Mouse (Mus musculus) c-Kit-negative CD71-positive TER-119-positive erythroid progenitor cells, embryonic 14.5 days (primary cell): ENCODE results near the gene Unc13b.
"Not testable (repeated sequence)": the region's sequence is repeated elsewhere in the genome, so short reads cannot be mapped to it uniquely, and the experiment has no call there.

ENCODE experiments used
- DNase-seq: peaks from one replicate; pipeline ENCODE4 v3.0.0-alpha.2; 2013; ENCODE audit warnings: low read depth, low spot score

Gene Unc13b

DNA sequence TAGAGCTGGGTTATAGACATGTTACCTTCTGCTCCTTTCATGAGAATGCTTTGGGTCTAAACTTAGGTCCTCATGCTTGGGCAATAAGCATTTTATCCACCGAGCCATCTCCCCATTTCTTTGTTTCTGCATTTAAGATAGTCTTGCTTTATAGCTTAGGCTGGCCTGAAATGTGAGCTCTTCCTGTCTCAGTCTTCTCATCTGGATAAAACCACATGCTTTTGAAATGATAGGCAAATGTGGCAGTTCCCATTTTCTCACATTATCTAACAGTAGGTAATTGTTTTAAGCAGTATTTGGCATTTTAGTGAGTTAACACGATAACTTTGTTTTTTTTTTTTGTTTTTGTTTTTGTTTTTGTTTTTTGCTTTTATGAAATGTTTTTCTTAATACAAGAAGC lies 31.2 kb downstream of the Unc13b start:
- no peak for DNase-seq

DNA sequence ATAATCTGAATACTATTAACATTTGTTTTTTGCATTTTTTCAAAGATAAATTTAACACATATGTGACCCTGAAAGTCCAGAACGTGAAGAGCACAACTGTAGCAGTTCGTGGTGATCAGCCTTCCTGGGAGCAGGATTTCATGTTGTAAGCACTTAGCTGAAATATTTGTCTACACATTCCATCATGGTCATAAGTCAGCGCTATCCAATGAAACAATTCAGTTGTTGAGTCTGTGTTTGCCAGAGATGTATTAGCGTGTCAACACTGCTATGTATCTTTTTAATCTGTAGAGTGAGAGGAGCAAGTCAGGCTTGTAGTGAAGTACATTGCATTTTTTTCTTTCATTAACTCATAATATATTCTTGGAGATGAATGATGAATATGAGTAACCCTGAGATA lies 32.4 kb downstream of the Unc13b start:
- DNase-seq = no peak

DNA sequence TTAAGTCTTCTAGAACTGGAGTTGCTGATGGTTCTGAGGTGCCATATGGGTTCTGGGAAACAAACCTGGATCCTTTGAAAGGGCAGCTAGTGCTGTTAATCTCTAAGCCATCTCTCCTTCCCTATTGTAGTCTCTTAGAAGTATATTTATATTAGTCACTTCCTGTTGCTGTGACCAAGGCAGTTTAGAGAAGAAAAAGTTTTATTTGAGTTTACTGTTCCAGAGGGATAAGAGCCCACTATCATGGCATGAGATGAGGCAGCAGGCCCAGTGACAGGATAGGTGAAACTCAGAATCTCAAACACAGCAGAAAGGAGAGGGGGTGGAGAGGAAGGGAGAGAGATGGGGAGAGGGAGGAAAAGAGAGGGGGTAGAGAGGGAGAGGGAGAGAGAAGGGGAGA lies 54.7 kb downstream of the Unc13b start:
- no peak for DNase-seq

- DNase-seq = no peak
Measured at GRCm38 (mm10) chr4:43114512-43114911, 55.8 kb downstream of the Unc13b start.

- no peak for DNase-seq
Measured at GRCm38 (mm10) chr4:43114946-43115345, 56.2 kb downstream of the Unc13b start.

GRCm38 (mm10) chr4:43116249-43116648 lies 57.5 kb downstream of the Unc13b start:
- no peak for DNase-seq

- no peak for DNase-seq
Measured at GRCm38 (mm10) chr4:43129750-43130149, 71.0 kb downstream of the Unc13b start.

GRCm38 (mm10) chr4:43142610-43143009 lies 83.9 kb downstream of the Unc13b start:
- no peak for DNase-seq

GRCm38 (mm10) chr4:43152413-43152812 lies 93.7 kb downstream of the Unc13b start:
- not testable (repeated sequence) for DNase-seq

DNA sequence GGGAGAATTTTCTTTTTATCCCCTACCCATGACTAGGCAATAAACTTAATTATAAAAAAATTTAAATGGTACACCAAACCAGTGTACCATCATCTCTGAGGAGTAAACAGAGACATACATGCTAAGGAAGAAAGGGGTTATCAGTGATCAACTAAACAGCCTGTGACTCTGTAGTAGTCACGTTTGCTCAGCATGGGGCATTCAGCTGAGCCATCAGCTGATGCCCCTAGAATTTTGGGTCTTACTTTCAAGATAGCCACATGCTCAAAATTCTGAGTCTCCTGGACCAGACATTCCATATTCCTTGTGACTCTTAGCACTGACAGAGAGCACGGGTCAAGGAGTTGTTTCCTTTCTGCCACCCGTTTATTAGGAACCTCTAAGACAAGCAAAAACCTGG lies 101.3 kb downstream of the Unc13b start:
- no peak for DNase-seq

DNA sequence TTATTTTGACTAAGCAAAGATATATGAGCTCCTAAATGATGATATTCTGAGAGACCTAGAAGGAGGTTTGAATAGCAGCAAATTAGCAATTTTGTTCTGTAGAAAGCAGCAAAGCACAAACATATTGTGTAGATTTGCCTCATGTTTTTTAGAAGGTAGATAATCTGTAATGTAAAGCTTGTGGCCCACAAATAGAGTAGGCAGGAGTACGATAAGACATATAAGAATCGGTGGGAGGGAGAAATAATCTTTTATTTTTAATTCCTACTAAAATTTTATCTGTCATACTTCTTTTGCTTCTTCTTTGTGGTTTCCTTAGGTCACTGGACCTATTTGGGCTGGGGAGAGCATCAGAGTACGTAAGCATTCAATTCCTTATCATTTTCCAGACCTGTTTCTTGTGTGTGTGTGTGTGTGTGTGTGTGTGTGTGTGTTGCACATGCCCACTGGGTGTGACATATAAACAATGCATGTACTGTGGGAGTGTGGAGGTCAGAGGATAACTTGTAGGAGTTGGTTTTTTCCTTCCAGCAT lies 102.4 kb downstream of the Unc13b start:
- no peak for DNase-seq

GRCm38 (mm10) chr4:43163205-43163604 lies 104.5 kb downstream of the Unc13b start:
- no peak for DNase-seq

- no peak for DNase-seq
Measured at GRCm38 (mm10) chr4:43165403-43166005, 106.8 kb downstream of the Unc13b start.

GRCm38 (mm10) chr4:43170028-43170427 lies 111.3 kb downstream of the Unc13b start:
- no peak for DNase-seq

DNA sequence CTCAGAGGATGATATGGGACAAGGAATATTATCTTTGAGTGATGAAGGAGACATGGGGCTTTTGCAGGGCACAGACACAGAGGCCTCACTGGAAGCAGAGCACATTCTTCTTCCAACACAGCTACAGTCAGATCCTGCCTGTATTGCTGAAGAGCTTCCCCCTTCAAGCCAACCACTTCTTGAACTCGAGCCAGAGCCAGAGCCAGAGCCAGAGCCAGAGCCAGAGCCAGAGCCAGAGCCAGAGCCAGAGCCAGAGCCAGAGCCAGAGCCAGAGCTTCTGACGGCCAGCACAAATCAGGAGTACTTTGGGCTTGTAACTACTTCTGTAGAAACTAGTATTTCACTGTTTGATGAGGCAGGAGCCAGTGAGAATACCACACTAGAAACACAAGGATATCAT lies 118.4 kb downstream of the Unc13b start:
- no peak for DNase-seq

DNA sequence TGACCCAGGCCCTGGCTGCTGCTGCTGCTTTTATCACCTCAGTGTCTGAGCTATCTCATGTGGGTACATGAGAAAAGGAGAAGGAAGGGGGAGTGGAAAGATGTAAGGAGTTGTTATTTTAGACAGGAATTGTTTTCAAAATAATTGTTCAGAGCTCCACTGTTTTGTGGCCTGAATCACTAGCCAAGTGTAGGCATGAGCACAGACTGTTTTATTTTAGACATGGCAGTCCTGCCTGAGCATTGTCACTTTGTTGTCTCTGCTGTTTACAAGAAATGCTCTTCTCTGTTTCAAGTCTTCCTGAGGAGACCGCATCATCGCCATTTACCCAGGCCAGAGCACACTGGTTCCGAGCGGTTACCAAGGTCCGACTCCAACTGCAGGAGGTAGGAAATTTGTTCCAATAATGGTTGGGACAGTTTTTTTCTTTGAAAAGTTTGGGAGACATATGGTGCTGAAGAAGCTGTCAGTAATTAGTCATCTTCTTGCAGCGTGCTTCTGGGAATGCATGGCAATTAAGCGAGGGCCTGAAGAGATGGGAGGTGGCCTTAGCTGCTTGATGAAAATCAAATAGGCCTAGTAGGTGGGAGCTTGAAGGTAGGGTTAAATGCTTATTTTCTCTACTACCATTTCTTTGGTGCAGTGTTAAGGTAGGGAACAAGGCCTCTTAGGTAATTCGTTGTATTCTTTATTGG lies 123.9 kb downstream of the Unc13b start:
- DNase-seq = no peak

DNA sequence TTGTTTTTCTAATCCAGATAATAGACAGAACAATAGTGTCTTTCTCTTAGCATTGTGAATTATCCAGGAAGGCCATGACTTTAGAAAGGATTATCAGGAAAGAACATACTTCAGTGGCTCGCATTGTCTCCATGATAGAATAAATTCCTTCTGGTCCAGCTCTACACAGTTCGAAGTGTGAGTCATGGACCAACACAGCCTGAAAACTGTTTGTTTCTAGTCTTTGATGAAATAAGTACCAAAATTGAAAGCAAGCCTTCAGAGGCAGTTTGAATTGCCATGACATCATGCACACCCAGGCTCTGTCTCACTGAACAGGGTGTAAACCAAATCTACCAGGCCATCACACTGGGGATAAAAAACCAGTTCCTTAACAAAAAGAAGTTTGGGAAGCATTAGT lies 128.7 kb downstream of the Unc13b start:
- no peak for DNase-seq

- DNase-seq = no peak
Measured at GRCm38 (mm10) chr4:43189381-43189780, 130.6 kb downstream of the Unc13b start.

DNA sequence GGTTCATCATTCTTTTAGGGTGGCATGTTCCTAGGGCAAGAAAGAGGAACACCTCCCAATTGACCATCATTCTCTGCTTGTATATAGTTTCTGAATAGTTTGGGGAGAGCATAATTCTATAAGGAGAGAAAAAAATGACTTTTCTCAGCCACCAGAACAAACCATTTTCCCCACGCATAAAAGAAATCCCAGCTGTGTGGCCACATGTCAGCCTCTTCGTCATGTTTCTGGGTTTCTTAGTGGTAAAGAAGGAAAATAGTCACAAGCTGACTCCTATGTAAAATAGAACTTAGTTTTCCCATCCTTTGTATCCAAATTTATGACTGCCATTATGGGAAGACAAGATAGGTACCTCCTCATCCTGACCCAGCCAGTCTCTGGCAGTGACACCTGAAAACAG lies 146.2 kb downstream of the Unc13b start:
- DNase-seq = no peak

DNA sequence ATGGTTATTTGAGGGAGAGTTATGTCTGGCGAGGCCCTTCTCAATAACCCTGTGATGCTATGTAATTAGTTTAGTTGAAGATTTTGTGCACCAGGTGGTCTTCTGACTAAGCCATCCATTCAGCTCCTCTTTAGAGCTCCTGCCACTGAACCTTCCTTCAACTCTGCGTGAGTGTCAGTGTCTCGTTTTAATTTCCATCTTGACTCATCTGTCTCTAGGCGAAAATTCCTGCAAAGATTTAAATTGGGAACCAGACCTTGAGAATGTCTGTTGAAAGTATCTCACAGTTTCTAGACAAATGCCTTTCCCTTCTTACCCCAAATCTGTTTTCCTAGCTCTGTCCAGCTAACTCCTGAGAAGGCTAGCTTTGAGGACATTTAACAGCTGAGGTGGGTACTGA lies 146.8 kb downstream of the Unc13b start:
- no peak for DNase-seq

DNA sequence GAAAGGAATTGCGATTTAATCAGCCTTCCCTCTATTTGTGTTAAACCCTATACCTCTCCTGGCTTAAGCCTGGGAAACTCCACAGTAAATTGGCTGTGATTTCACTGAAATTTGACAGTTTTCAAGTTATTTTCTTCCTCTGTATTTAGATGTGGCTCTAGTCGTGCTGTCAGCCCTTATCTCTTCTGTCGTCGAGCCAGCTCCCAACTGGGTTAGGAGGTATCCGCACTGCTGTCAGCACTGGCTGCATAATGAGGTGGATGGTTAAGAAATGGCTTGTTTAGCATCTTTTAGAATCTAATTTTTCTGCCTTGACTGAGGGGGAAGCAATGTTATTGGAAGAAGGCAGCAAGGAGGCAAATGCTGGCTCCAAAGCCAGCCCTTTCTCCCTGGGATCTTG lies 148.2 kb downstream of the Unc13b start:
- no peak for DNase-seq

DNA sequence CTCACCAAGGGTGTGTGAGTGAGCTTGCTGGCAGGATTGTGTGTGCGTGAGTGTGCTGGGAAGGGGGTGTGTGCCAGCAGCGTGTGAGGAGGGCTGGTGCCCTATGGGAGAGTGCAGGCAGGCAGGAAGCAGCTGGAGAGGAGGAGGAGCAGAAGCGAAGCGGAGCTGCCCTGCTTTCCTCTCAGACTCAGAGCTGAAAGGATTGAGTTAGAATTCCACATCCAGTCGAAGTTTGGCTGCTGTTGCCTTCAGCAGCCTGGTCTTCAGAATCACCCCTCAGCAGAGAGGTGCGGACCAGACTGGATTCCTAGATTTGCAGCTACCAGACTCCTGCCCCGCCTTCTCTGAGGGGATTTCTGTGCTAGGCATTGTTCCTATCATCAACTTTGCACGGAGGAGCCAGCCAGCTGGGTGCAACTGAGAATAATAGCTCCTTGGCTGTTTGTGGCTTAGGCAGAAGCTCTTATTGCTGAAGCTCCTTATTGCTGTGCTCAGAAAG lies 150.4 kb downstream of the Unc13b start:
- DNase-seq = no peak

DNA sequence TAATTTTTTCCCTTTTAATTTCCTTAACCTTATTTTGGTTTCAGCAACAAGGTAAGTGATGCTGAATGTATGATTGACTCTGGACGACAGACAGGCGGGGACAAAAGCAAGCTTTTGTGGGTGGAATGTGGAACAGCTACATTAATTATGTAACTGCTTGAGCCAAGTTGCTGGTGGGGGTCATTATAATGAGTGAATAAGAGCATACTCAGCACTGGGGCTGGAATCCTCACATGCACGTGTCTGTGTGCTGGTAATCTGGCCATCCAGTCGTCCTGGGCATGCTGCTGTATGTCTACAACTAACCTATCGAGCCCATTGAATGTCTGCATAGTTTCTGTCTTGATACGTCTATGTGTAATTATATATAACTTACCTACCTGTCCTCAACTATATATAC lies 150.9 kb downstream of the Unc13b start:
- no peak for DNase-seq
